Mouse (Mus musculus) lung, postnatal 14 days (tissue): Measurements from ENCODE around the gene Gm436.

Experiments
- DNase-seq: peaks from one replicate; pipeline ENCODE4 v3.0.0; 2021

Gene Gm436

DNA sequence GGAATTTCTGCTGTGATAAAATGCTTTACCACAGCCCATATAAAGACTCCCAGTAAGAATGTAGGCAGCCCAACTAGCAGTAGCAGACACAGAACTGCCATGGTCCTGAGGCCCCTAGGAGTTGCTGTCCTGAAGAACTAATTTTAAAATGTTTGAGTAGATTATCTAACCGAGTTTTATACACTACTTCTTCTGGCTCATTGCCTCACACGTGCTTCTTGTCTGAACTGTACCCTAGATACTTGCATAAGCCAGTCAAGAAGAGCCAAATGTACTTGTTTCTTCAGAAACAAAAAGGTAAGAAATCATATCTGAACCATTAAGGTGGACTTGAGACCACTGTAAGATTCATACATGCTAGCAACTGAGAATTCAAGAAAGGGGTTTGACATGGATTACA, at the start of gene Gm436:
Gene Gm436 (minus strand): TSS at position 101 of the 400 bp plus-strand sequence.
- DNase-seq, result no peak

DNA sequence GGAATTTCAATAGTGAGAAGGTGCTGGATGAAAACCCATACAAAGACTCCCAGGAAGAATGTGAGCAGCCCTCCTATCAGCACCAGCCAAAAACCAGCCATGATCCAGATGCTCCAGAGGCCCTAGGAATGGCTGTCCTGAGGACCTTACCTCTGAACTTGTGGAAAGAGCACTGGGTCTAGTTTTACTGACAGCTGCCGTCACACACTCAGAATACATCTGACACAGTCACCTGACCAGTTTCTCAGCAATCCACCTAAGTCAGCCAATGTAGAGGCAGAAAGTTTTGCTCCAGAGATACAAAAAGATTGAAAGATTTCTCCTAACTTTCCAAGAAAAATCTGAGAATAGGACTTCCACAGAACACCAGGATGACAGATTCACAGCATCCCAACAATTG, 35.1 kb upstream of the Gm436 start, which contains the start of gene Gm13178:
Gene Gm13178 (minus strand): TSS at position 101 of the 400 bp plus-strand sequence.
- no peak for DNase-seq

DNA sequence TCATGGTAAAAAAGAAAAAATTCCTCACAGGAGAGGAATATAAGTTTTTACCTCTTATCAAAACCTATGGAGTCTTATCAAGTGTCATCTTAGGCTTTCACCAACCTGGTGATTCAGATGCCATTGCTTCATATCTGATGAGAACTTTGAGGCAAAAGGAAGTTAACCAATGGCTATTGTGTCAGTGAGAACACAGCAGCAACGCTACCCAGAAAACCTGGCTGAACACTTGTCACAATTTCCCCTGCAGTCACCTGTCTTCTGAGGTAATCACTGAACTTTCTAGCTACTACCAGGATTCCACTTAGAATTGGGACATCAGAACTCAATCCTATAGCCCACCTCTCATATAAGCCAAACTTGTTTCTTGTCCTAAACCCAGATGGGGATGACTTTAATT, 33.5 kb upstream of the Gm436 start:
- DNase-seq, result no peak

DNA sequence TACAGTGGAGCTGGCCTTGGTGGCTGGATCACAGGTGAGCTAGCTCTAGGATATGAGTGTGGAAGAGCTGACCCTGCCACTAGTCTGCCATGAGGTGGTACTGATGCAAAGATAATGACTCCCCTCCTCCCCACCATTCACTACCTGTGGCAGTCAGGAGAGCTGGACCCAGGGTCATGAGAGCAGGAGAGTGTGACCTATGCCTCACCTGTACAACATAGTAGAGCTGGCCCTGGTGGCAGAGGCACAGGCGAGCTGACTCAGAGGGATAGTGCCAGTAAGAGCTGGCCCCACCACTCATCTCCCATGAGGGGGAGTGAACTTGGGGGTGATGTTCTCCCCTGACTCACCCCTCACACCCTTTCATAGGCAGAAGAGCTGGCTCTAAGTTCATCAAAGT, 32.1 kb upstream of the Gm436 start:
- DNase-seq, result no peak

DNA sequence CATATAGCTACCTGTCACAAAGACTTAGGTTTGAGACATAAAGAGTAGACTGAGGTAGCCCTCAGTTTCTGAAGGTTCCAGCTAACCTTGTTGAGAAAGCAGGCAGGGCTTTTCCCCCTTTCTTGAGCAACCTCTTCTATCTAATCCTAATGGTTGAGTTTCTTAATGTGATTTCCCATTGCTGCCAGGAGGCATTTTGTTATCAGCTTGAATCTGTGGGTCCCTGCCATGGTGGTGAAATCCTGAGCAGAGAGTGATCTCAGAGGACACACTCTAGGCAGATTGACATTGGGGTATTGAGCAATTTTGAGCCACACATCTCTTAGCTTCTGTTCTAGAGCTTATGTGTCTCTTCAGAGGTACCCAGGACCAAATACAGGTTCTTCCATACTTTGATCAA, 47.9 kb downstream of the Gm436 start:
- no peak for DNase-seq
